Mouse (Mus musculus) Patski (cell line): ENCODE measurements around the gene Fam229b. TPM values are rescaled to one million over a fixed set of nuclear protein-coding genes. Genes with fewer than 3 reads are reported as not detected.

Experiments used
- ATAC-seq: fragments of 100-300 bp; one replicate; pipeline ENCODE4 v1.8.0; 2021
- CTCF ChIA-PET: fragments of 350-600 bp; sonication (Branson Sonifier 250); formaldehyde crosslinking; loops from one replicate; lab custom pipeline; 2022; ENCODE audit warnings: inconsistent platforms; lab: Charles Lee
- POLR2A ChIA-PET: fragments of 350-600 bp; sonication (Branson Sonifier 250); formaldehyde crosslinking; loops from one replicate; lab custom pipeline; 2022; ENCODE audit warnings: antibody characterized with exemption, inconsistent platforms; lab: Charles Lee
- DNase-seq: peaks from one replicate; pipeline ENCODE4 v3.0.0-alpha.2; 2011; ENCODE audit warnings: low read depth, low spot score
- H3K27me3 ChIP-seq: fragments of 371-371 bp; one replicate; pipeline ENCODE4 v1.5.1; 2021
- CTCF ChIP-seq: fragments of 100-300 bp; IDR thresholded peaks from one replicate; pipeline ENCODE4 v1.5.1; 2021
- in situ Hi-C: fragments of 300-500 bp; cut with MboI; formaldehyde crosslinking; loops from 3 replicates; pipeline ENCODE4 v1.11.1; 2018; ENCODE audit warnings: low pct_unique_long_range_greater_than_20kb, mixed read lengths
- polyA plus RNA-seq: library from polyadenylated mRNA; unstranded; gene quantifications from one replicate; pipeline ENCODE4 v1.2.3, GENCODE M21; 2021

Fam229b gene
- polyA plus RNA-seq, 1 experiment from 2014 or later: 26.0 TPM

GRCm38 (mm10) chr10:39072048-39072447 is 61.7 kb downstream of the Fam229b start:
- POLR2A ChIA-PET: no interaction called here
- DNase-seq: no peak
- H3K27me3 ChIP-seq: no peaks in the 10 kb centered on the region
- in situ Hi-C loops: loop anchor here (25.0 kb wide), 1 partner anchor 510 kb away; no protein-coding TSS in a partner anchor
- CTCF ChIA-PET: interaction anchor here (1.7 kb wide), 1 partner anchor 10 kb away, joined by 7 read pairs; no protein-coding TSS in a partner anchor
- ATAC-seq: no peak
- no peak for TF ChIP-seq CTCF

Other genes starting within 250 kb of the Fam229b start
- gene Lama4, start 168.4 kb downstream of the Fam229b start, polyA plus RNA-seq: 0.03 TPM
- 4.2 TPM for gene Tube1, start 62 bp upstream of the Fam229b start, polyA plus RNA-seq
- 0.06 TPM for gene Ccn6, start 29.9 kb upstream of the Fam229b start, polyA plus RNA-seq
- 64.4 TPM for gene Fyn, start 234.9 kb upstream of the Fam229b start, polyA plus RNA-seq